8 mouse cellular contexts compared by ENCODE assay signal in the genomic region with DNA sequence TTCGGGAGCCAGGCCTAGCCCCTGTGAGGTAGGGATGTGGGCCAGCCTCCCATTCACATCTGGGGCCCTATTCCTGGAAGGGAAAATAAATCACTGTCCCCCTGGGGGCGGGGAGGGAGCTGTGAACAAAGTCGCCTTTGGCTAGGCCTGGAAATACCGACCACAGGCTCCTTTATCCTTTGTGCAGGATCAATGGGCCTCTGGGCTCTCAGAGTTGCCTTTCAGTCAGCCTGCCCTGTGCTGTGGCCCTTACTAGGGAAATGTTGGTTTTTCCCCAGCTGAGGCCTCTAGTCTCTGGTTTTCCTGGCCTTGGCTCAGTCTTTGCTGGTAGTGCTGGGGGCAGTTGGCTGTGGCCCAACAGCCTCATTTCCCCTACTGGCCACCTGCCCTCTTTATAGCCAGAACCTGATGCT. TPM values are rescaled to one million over a fixed set of nuclear protein-coding genes. Genes with fewer than 3 reads are reported as not detected.
DNase-seq lines count a peak whose midpoint lies in the region; ATAC-seq and TF ChIP-seq lines count a peak whose summit lies in the region.

No protein-coding gene starts in this region.

- no peaks in the 10 kb centered on the region for H3K9me3 ChIP-seq in forebrain, embryonic 10.5 days
- no peaks in the 10 kb centered on the region for H3K9me3 ChIP-seq in forebrain, embryonic 16.5 days (ENCODE audit: control insufficient read depth, low read length)
- H3K9me3 ChIP-seq in forebrain, embryonic 12.5 days, result no peaks in the 10 kb centered on the region
- no peaks in the 10 kb centered on the region for H3K9me3 ChIP-seq in midbrain, postnatal 0 days (ENCODE audit: low read length)

- ATAC-seq in forebrain, embryonic 16.5 days, result no peak
- ATAC-seq in forebrain, embryonic 12.5 days (ENCODE audit: low FRiP score), result no peak
- no peak for ATAC-seq in midbrain, postnatal 0 days (ENCODE audit: low FRiP score)
- ATAC-seq in inflammation-experienced regulatory T-cells, adult 6 months, result no peak

- no peak overlapping the region for H3K4me2 ChIP-seq in forebrain, embryonic 16.5 days (ENCODE audit: low read length)
- peak overlapping the region; percentile 17 for H3K4me2 ChIP-seq in forebrain, embryonic 12.5 days
- no peak overlapping the region for H3K4me2 ChIP-seq in midbrain, postnatal 0 days (ENCODE audit: low read depth, low read length, poor library complexity, severe bottlenecking)

- WGBS in forebrain, embryonic 10.5 days, result 17% methylated on average over 4 of the region's 4 CpGs
- WGBS in forebrain, embryonic 16.5 days, result 14% methylated on average over 4 of the region's 4 CpGs
- WGBS in forebrain, embryonic 12.5 days, result 6% methylated on average over 4 of the region's 4 CpGs
- 13% methylated on average over 4 of the region's 4 CpGs for WGBS in midbrain, postnatal 0 days

- peaks cover 87% of the 10 kb centered on the region for H3K4me1 ChIP-seq in forebrain, embryonic 10.5 days
- peaks cover 23% of the 10 kb centered on the region for H3K4me1 ChIP-seq in forebrain, embryonic 16.5 days (replicated peaks; ENCODE audit: control insufficient read depth, insufficient read depth, low read length)
- H3K4me1 ChIP-seq in forebrain, embryonic 12.5 days, result peaks cover 53% of the 10 kb centered on the region
- 0 out of 2 replicates have a peak, but pooled peaks cover 4% of the 10 kb centered on the region for H3K4me1 ChIP-seq in midbrain, postnatal 0 days (ENCODE audit: insufficient read depth, low read length)

- H3K9ac ChIP-seq in forebrain, embryonic 16.5 days (replicated peaks; ENCODE audit: low read depth, low read length), result no peak overlapping the region
- H3K9ac ChIP-seq in forebrain, embryonic 12.5 days, result 0 out of 2 replicates have a peak overlapping the region, but pooled peaks have one; percentile 9
- no peak overlapping the region for H3K9ac ChIP-seq in midbrain, postnatal 0 days (replicated peaks; ENCODE audit: low read length, poor library complexity, severe bottlenecking)

- peak; percentile 60 for DNase-seq in forebrain, embryonic 10.5 days (ENCODE audit: extremely low spot score, low spot score)
- DNase-seq in layer of hippocampus, adult 9-11 months, result peak; percentile 86
- peak; percentile 83 for DNase-seq in midbrain, postnatal 0 days (ENCODE audit: low spot score)
- DNase-seq in natural killer cell, adult 2 months (ENCODE audit: low spot score in 2 of 2), result no peak
- DNase-seq in thymus, postnatal 0 days (ENCODE audit: low spot score), result no peak

- H3K36me3 ChIP-seq in forebrain, embryonic 10.5 days (replicated peaks), result peaks cover 33% of the 10 kb centered on the region
- no peaks in the 10 kb centered on the region for H3K36me3 ChIP-seq in forebrain, embryonic 16.5 days (ENCODE audit: control insufficient read depth, insufficient read depth)
- no peaks in the 10 kb centered on the region; the same call in none of the 2 replicates for H3K36me3 ChIP-seq in forebrain, embryonic 12.5 days (replicated peaks)
- no peaks in the 10 kb centered on the region for H3K36me3 ChIP-seq in midbrain, postnatal 0 days (ENCODE audit: insufficient read depth, low read length)

- H3K27me3 ChIP-seq in forebrain, embryonic 10.5 days (ENCODE audit: poor library complexity, severe bottlenecking), result peaks cover 26% of the 10 kb centered on the region
- no peaks in the 10 kb centered on the region; the same call in 1 of the 2 replicates for H3K27me3 ChIP-seq in forebrain, embryonic 16.5 days (replicated peaks; ENCODE audit: control insufficient read depth, insufficient read depth, low read length)
- peaks cover 8% of the 10 kb centered on the region for H3K27me3 ChIP-seq in forebrain, embryonic 12.5 days
- H3K27me3 ChIP-seq in midbrain, postnatal 0 days (ENCODE audit: insufficient read depth, low read length), result peaks cover 12% of the 10 kb centered on the region; the same call in 1 of the 2 replicates

- peak overlapping the region; percentile 80 for H3K27ac ChIP-seq in forebrain, embryonic 10.5 days
- H3K27ac ChIP-seq in forebrain, embryonic 16.5 days (ENCODE audit: low read length), result no peak overlapping the region
- H3K27ac ChIP-seq in forebrain, embryonic 12.5 days, result peak overlapping the region; percentile 67
- no peak overlapping the region for H3K27ac ChIP-seq in midbrain, postnatal 0 days (ENCODE audit: low read depth, low read length)

- peak overlapping the region; percentile 84 for H3K4me3 ChIP-seq in forebrain, embryonic 10.5 days
- H3K4me3 ChIP-seq in forebrain, embryonic 16.5 days (replicated peaks; ENCODE audit: low read length), result no peak overlapping the region
- no peak overlapping the region for H3K4me3 ChIP-seq in forebrain, embryonic 12.5 days (replicated peaks)
- H3K4me3 ChIP-seq in midbrain, postnatal 0 days (ENCODE audit: low read depth, low read length), result no peak overlapping the region

- no peak for TF ChIP-seq CTCF in midbrain, postnatal 0 days (IDR thresholded peaks at IDR 0.05)

RNA-seq across cellular contexts. Expression of gene Fgfrl1, which starts 5.2 kb away (rescaled TPM):
- 10.4 and 12.3 TPM in 2 replicates for polyA plus RNA-seq in forebrain, embryonic 10.5 days (2016; fragmentation: Nextera tagmentation; extraction: Ambion mirVana)
- polyA plus RNA-seq in forebrain, embryonic 16.5 days (2015; fragmentation: Nextera tagmentation; extraction: Ambion mirVana), result 5.8 and 7.0 TPM in 2 replicates
- polyA plus RNA-seq in forebrain, embryonic 12.5 days (2016; fragmentation: Nextera tagmentation; extraction: Ambion mirVana), result 17.6 and 19.3 TPM in 2 replicates
- 12.9 and 20.4 TPM in 2 replicates for total RNA-seq in midbrain, postnatal 0 days (2014; rRNA removed)
- 5.4 and 5.7 TPM in 2 replicates for polyA plus RNA-seq in midbrain, postnatal 0 days (2015; fragmentation: Nextera tagmentation; extraction: Ambion mirVana)
- 4.1 and 5.1 TPM in 2 replicates for polyA plus RNA-seq in thymus, postnatal 0 days (2015; fragmentation: Nextera tagmentation; extraction: Ambion mirVana)
- polyA plus RNA-seq in inflammation-experienced regulatory T-cells, adult 6 months (2017; shearing (Covaris generic)), result under 1 TPM in 1 of 3 experiments, not detected in 2; 0.32 TPM

RNA-seq across cellular contexts. Expression of gene Slc26a1, which starts 22.0 kb away (rescaled TPM):
- polyA plus RNA-seq in forebrain, embryonic 10.5 days (2016; fragmentation: Nextera tagmentation; extraction: Ambion mirVana), result 0.77 and 1.0 TPM in 2 replicates
- polyA plus RNA-seq in forebrain, embryonic 16.5 days (2015; fragmentation: Nextera tagmentation; extraction: Ambion mirVana), result 2.3 and 2.4 TPM in 2 replicates
- polyA plus RNA-seq in forebrain, embryonic 12.5 days (2016; fragmentation: Nextera tagmentation; extraction: Ambion mirVana), result 1.2 TPM in 2 replicates
- total RNA-seq in midbrain, postnatal 0 days (2014; rRNA removed), result 9.3 and 10.1 TPM in 2 replicates
- polyA plus RNA-seq in midbrain, postnatal 0 days (2015; fragmentation: Nextera tagmentation; extraction: Ambion mirVana), result 4.2 and 5.3 TPM in 2 replicates
- 0.14 and 0.20 TPM in 2 replicates for polyA plus RNA-seq in thymus, postnatal 0 days (2015; fragmentation: Nextera tagmentation; extraction: Ambion mirVana)
- under 1 TPM in 2 of 3 experiments, not detected in 1; 0.16 to 0.78 TPM for polyA plus RNA-seq in inflammation-experienced regulatory T-cells, adult 6 months (2017; shearing (Covaris generic))

RNA-seq across cellular contexts. Expression of gene Dgkq, which starts 27.9 kb away (rescaled TPM):
- 11.3 and 13.3 TPM in 2 replicates for polyA plus RNA-seq in forebrain, embryonic 10.5 days (2016; fragmentation: Nextera tagmentation; extraction: Ambion mirVana)
- 26.5 and 31.9 TPM in 2 replicates for polyA plus RNA-seq in forebrain, embryonic 16.5 days (2015; fragmentation: Nextera tagmentation; extraction: Ambion mirVana)
- polyA plus RNA-seq in forebrain, embryonic 12.5 days (2016; fragmentation: Nextera tagmentation; extraction: Ambion mirVana), result 19.7 and 20.7 TPM in 2 replicates
- 45.4 and 51.8 TPM in 2 replicates for total RNA-seq in midbrain, postnatal 0 days (2014; rRNA removed)
- polyA plus RNA-seq in midbrain, postnatal 0 days (2015; fragmentation: Nextera tagmentation; extraction: Ambion mirVana), result 23.5 and 23.7 TPM in 2 replicates
- polyA plus RNA-seq in thymus, postnatal 0 days (2015; fragmentation: Nextera tagmentation; extraction: Ambion mirVana), result 5.0 and 6.6 TPM in 2 replicates
- 1 to 10 TPM; 2.1 to 7.7 (median 4.7) TPM for polyA plus RNA-seq in inflammation-experienced regulatory T-cells, adult 6 months (2017; shearing (Covaris generic))

RNA-seq across cellular contexts. Expression of gene Idua, which starts 37.2 kb away (rescaled TPM):
- 10.2 and 11.0 TPM in 2 replicates for polyA plus RNA-seq in forebrain, embryonic 10.5 days (2016; fragmentation: Nextera tagmentation; extraction: Ambion mirVana)
- 9.6 and 13.2 TPM in 2 replicates for polyA plus RNA-seq in forebrain, embryonic 16.5 days (2015; fragmentation: Nextera tagmentation; extraction: Ambion mirVana)
- polyA plus RNA-seq in forebrain, embryonic 12.5 days (2016; fragmentation: Nextera tagmentation; extraction: Ambion mirVana), result 9.5 and 9.6 TPM in 2 replicates
- 9.2 and 10.9 TPM in 2 replicates for total RNA-seq in midbrain, postnatal 0 days (2014; rRNA removed)
- 8.8 and 9.8 TPM in 2 replicates for polyA plus RNA-seq in midbrain, postnatal 0 days (2015; fragmentation: Nextera tagmentation; extraction: Ambion mirVana)
- polyA plus RNA-seq in thymus, postnatal 0 days (2015; fragmentation: Nextera tagmentation; extraction: Ambion mirVana), result 5.4 and 6.2 TPM in 2 replicates
- 10 to 100 TPM; 13.1 to 17.8 (median 13.5) TPM for polyA plus RNA-seq in inflammation-experienced regulatory T-cells, adult 6 months (2017; shearing (Covaris generic))

Comparison
In these comparisons a context has a peak if more than half of its experiments do, and no peak if none do; other contexts are left out.
1. H3K27ac ChIP-seq: peak in forebrain, embryonic 10.5 days (single experiment) and forebrain, embryonic 12.5 days (single experiment); none in forebrain, embryonic 16.5 days (single experiment) and midbrain, postnatal 0 days (single experiment).
2. DNase-seq: peak in forebrain, embryonic 10.5 days (single experiment), layer of hippocampus, adult 9-11 months (single experiment) and midbrain, postnatal 0 days (single experiment); none in natural killer cell, adult 2 months (0 of 2) and thymus, postnatal 0 days (single experiment).